Mouse (Mus musculus) liver, embryonic 13.5 days (tissue): ENCODE data around the gene Gfm2. TPM values are rescaled to one million over a fixed set of nuclear protein-coding genes. Genes with fewer than 3 reads are reported as not detected.

Experiments
- ATAC-seq: fragments of 200-750 bp; cut with Nextera tagmentation; 2 replicates; pipeline ENCODE4 v1.8.0; 2017; ENCODE audit warnings: low read depth, mild to moderate bottlenecking, moderate number of reproducible peaks, moderate library complexity
- DNase-seq: peaks from one replicate; pipeline ENCODE4 v3.0.0; 2022
- H3K27ac ChIP-seq: fragments of 300-500 bp; sonication (generic); 2 replicates; pipeline ENCODE4 v1.5.1; 2015; ENCODE audit warnings: moderate library complexity, mild to moderate bottlenecking, inconsistent platforms
- H3K27me3 ChIP-seq: fragments of 300-500 bp; sonication (generic); 2 replicates; pipeline ENCODE4 v1.6.1; 2015; ENCODE audit warnings: mild to moderate bottlenecking, inconsistent platforms
- H3K36me3 ChIP-seq: fragments of 300-500 bp; sonication (generic); 2 replicates; pipeline ENCODE4 v1.6.1; 2015; ENCODE audit warnings: mild to moderate bottlenecking, inconsistent platforms
- H3K4me1 ChIP-seq: fragments of 300-500 bp; sonication (generic); replicated peaks from 2 replicates; pipeline ENCODE4 v1.6.1; 2015; ENCODE audit warnings: inconsistent platforms
- H3K4me2 ChIP-seq: fragments of 300-500 bp; sonication (generic); 2 replicates; pipeline ENCODE4 v1.6.1; 2015; ENCODE audit warnings: inconsistent platforms, mild to moderate bottlenecking, moderate library complexity
- H3K4me3 ChIP-seq: fragments of 300-500 bp; sonication (generic); replicated peaks from 2 replicates; pipeline ENCODE4 v1.5.1; 2015; ENCODE audit warnings: mild to moderate bottlenecking, inconsistent platforms
- H3K9ac ChIP-seq: fragments of 300-500 bp; sonication (generic); 2 replicates; pipeline ENCODE4 v1.6.1; 2015; ENCODE audit warnings: mild to moderate bottlenecking, inconsistent platforms
- H3K9me3 ChIP-seq: fragments of 300-500 bp; sonication (generic); replicated peaks from 2 replicates; pipeline ENCODE4 v1.6.1; 2016; ENCODE audit warnings: inconsistent platforms
- WGBS: fragments of 180-500 bp; shearing (Covaris S2); methylation state at CpG from one replicate; pipeline ENCODE4 v1.1.7; 2015; ENCODE audit not compliant: insufficient replicate concordance; 5-methylcytosine and 5-hydroxymethylcytosine counted together
- polyA plus RNA-seq: library from polyadenylated mRNA; unstranded; fragments of >200 nt; fragmentation: Nextera tagmentation; extraction: Ambion mirVana; gene quantifications from 2 replicates; pipeline ENCODE4 v1.2.1, GENCODE M21; 2015

Gene Gfm2
- polyA plus RNA-seq, 1 experiment from 2014 or later: 21.4 TPM

DNA sequence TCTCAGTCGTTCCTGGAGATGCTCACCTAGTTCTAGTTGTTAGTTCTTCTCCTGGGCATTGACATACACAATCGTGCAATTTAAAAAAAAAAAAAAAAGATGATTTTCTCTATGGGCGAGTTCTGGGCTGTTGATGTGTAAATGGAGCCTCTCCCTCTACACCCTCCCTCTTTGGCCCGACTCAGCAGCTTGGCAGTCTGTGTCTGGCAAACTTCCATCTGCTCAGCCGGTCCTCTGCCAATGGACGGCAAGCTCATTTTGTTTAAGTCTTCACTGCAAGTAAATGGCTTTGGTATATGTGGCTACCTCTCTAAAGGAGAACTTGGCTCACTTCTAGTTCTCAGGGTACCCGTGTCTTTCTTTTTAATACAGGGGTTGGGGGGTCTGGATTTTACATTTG lies 55.7 kb downstream of the Gfm2 start:
- H3K27me3 ChIP-seq: no peaks in the 10 kb centered on the region
- DNase-seq (no peak), ATAC-seq (no peak)
- no peak overlapping the region for H3K4me3 ChIP-seq
- H3K4me2 ChIP-seq: no peak overlapping the region
- H3K9me3 ChIP-seq: no peaks in the 10 kb centered on the region
- peaks cover 14% of the 10 kb centered on the region for H3K4me1 ChIP-seq
- H3K27ac ChIP-seq: no peak overlapping the region
- no peak overlapping the region for H3K9ac ChIP-seq
- no peaks in the 10 kb centered on the region for H3K36me3 ChIP-seq
- 61% methylated on average over 7 of the region's 7 CpGs for WGBS

DNA sequence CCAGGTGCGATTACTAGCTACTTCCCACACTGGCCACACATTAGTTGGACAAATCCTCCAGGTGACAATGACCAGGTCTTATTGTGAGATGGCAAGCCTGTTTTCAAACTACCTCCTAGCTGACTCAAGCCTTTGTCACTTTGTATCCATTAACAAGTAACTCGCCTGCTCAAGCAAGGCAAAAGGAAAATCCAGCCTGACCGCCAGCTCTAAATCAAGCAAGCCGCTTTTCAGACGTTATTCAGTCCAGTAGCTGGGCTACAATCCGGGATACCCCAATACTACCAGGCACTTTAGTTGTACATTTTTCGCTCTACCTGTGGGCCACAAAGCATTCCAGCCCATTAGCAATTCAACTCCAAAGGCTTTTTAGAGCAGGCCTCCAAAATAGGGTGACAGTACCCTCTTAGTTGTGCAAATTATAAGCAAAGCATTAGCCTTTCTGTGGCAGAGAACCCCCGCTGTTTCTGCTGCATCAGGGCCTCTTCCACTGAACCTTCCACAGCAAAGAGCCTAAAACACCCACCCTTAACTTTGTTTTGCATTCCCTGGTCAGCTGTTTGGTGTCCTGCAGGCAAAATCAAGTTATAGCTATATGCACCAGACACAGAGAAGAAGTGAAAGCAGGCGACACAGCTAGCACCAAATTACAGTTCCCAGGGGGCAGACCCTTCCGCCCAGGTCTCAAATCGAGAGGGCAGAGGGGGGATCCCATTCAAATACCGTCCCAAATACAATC lies 58.6 kb downstream of the Gfm2 start:
- DNase-seq (no peak), ATAC-seq (no peak)
- H3K9ac ChIP-seq: no peak overlapping the region
- H3K27ac ChIP-seq: no peak overlapping the region
- no peaks in the 10 kb centered on the region for H3K36me3 ChIP-seq
- no peak overlapping the region for H3K4me2 ChIP-seq
- 75% methylated on average over 12 of the region's 12 CpGs for whole genome bisulfite sequencing
- no peaks in the 10 kb centered on the region for H3K27me3 ChIP-seq
- no peak overlapping the region for H3K4me3 ChIP-seq
- no peaks in the 10 kb centered on the region for H3K9me3 ChIP-seq
- peaks cover 19% of the 10 kb centered on the region for H3K4me1 ChIP-seq

DNA sequence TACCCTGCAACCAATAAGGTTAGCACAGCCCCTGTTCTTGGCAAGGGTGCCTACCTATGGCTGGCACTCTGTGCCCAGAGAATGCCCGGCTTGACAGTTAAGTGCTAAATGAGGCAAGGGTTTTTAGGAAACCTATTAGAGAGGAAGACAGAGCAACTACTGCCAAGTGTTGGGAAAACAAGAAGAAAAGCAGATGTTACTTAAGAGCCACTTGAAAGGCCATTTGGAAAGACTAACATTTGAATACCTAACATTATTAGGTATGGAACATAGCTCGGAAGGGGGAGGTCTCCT lies 59.1 kb downstream of the Gfm2 start:
- Histone ChIP-seq H3K9me3 (no peaks in the 10 kb centered on the region), H3K4me1 (peaks cover 19% of the 10 kb centered on the region), H3K9ac (no peak overlapping the region), H3K27me3 (no peaks in the 10 kb centered on the region), H3K4me3 (no peak overlapping the region), H3K36me3 (no peaks in the 10 kb centered on the region), H3K27ac (no peak overlapping the region), H3K4me2 (no peak overlapping the region; the same call in 1 of the 2 replicates)
- DNase-seq (no peak), ATAC-seq (no peak)
- WGBS: 77% methylated on average over 2 of the region's 2 CpGs

DNA sequence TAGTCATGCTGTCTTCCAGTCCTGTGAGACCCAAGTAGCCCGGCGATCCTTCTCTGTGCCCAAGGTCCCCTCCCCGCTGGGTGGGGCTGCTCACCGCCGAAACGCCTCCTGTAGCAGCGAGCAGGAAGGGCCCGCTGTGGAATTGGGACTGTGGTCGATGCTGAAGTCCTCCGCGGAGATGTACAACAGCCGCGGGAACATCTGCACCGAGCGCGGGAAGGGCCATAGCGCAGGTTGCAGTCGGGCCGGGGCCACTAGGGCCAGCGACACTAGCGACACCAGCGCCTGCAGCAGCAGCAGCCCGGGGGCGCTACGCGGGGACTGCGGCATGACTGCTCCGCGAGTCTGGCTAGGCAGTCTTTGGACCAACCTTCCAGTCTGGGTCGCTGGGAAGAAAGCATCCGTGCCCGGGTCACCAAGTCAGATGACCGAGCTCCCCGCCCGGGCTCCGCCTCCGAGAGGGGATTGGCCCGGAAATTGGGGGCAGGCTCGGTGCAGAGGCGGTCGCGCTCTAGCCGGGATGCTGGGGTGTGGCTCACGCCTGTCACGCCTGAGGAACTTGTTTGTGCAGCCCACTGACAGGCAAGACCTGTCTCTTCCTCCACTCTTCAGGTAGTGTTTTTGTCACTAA lies 60.3 kb downstream of the Gfm2 start, which contains the start of gene Hexb:
Gene Hexb (minus strand): TSS at position 426 of the 631 bp plus-strand sequence.
- peak within 1 kb of the TSS; percentile 77 for H3K9ac ChIP-seq
- peak within 1 kb of the TSS; percentile 95 for H3K4me2 ChIP-seq
- H3K27ac ChIP-seq: peak within 1 kb of the TSS; percentile 70
- DNase-seq: peak; percentile 87
- peak within 1 kb of the TSS; percentile 74 for H3K4me3 ChIP-seq
- no peaks in the 10 kb centered on the region for H3K36me3 ChIP-seq
- under 1% methylated on average over 45 of the region's 45 CpGs for WGBS
- H3K9me3 ChIP-seq: no peaks in the 10 kb centered on the region
- H3K4me1 ChIP-seq: peaks cover 19% of the 10 kb centered on the region
- peak; percentile 97 for ATAC-seq
- H3K27me3 ChIP-seq: no peaks in the 10 kb centered on the region

DNA sequence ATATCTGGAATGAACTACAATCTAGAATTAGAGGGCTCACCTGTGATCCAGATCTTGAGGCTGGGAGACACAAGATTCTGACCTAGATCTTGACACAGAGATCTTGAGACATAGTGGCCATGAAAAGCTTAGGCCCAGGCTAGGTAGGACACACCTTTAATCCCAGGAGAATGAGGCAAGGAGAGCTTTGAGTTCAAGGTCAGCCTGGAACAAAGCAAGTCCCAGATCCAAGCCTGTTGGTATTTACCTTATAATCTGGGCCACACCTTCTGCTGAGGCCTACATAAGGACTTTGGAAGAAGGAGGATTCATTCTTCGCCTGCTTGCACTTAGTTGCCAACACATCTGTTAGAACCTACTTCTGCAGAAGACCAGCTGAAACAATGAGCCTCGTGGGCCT lies 61.4 kb downstream of the Gfm2 start:
- Histone ChIP-seq H3K27ac (no peak overlapping the region), H3K9me3 (no peaks in the 10 kb centered on the region), H3K4me1 (peaks cover 19% of the 10 kb centered on the region), H3K4me2 (no peak overlapping the region), H3K27me3 (no peaks in the 10 kb centered on the region), H3K36me3 (no peaks in the 10 kb centered on the region), H3K4me3 (no peak overlapping the region), H3K9ac (no peak overlapping the region)
- ATAC-seq (no peak), DNase-seq (no peak)
- 57% methylated on average over 2 of the region's 2 CpGs for WGBS

DNA sequence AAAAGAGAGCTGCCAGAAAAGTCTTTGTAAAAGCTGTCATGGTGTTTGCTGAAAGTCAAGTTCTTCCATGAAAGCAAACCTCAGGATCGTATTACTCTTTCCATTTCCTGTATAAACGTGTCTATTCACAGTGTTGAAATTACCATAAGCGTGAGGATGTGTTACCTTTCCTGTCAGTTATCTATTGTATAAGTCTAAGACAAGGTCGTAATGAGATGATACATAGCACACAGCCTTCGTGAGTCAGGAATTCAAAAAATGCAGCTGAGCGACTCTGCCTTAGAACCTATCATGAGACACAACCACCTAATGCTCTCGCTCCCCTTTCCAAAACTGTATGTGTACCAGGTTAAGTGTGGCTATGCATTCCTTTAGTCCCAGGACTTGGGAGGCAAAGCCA lies 63.3 kb downstream of the Gfm2 start:
- Histone ChIP-seq H3K4me1 (peaks cover 31% of the 10 kb centered on the region), H3K9ac (no peak overlapping the region), H3K27me3 (no peaks in the 10 kb centered on the region), H3K27ac (no peak overlapping the region), H3K9me3 (no peaks in the 10 kb centered on the region), H3K36me3 (no peaks in the 10 kb centered on the region), H3K4me3 (no peak overlapping the region), H3K4me2 (no peak overlapping the region)
- WGBS: 62% methylated on average over 7 of the region's 7 CpGs
- ATAC-seq (no peak), DNase-seq (no peak)

DNA sequence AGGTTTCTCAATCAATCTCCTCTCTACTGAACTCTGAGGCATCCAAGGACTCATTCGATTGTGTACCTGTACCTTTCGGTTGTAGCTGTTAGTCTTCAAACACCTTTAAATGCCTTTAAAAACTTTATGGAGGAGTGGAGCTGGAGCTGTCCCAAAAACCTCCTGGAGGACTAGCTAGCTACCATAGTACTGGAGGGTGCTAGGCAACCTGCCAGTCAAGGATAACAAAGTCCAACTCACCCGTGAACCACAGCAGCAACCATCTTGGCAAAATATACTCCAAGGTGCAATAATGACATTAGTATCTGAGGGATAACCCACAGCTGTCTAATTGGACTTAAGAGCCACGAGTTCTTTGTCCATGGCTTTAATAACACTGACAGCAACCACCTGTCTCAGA lies 64.2 kb downstream of the Gfm2 start:
- H3K9me3 ChIP-seq: no peaks in the 10 kb centered on the region
- H3K4me1 ChIP-seq: peaks cover 33% of the 10 kb centered on the region
- DNase-seq: no peak
- no peak for ATAC-seq
- H3K9ac ChIP-seq: no peak overlapping the region
- H3K36me3 ChIP-seq: no peaks in the 10 kb centered on the region
- no peak overlapping the region for H3K4me2 ChIP-seq
- H3K27me3 ChIP-seq: no peaks in the 10 kb centered on the region
- H3K27ac ChIP-seq: no peak overlapping the region
- H3K4me3 ChIP-seq: no peak overlapping the region
- 53% methylated on average over 4 of the region's 4 CpGs for WGBS

DNA sequence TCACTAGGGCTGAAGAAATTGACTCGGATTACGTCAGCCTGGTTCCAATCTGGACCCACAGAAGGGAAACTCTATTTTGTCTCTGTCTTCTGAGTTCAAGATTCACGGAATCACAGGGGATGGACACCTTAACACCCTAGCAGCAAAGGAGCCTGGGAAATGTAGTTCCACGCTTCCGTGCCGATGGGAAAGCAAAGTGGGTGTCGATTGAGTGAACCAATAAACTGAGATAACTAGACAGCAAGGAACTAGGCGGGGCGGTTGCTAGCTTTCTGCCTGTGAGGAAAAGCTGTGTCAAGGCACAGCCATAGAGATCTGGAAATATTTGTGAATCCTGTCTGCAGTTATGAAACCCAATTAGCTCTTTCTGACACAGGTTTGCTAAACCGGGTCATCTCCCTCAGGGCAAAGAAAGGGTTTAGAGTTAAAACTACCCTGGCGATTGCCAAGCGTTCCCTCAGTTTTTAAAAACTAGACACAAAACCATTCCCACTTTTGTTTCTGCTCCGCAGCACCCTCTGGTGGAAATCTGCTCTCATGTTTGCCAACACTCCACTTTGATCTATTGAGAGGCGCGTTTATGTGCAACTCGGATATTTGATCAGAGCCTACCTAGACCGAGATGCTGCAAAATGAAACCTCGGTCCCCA lies 67.4 kb downstream of the Gfm2 start:
- 7% methylated on average over 18 of the region's 18 CpGs for WGBS
- Histone ChIP-seq H3K27ac (peak overlapping the region; percentile 66), H3K9me3 (no peaks in the 10 kb centered on the region), H3K4me2 (peak overlapping the region; percentile 62), H3K36me3 (no peaks in the 10 kb centered on the region), H3K4me1 (peaks cover 16% of the 10 kb centered on the region), H3K4me3 (peak overlapping the region; percentile 40), H3K9ac (peak overlapping the region; percentile 41), H3K27me3 (no peaks in the 10 kb centered on the region)
- DNase-seq (peak; percentile 72), ATAC-seq (peak; percentile 90)

DNA sequence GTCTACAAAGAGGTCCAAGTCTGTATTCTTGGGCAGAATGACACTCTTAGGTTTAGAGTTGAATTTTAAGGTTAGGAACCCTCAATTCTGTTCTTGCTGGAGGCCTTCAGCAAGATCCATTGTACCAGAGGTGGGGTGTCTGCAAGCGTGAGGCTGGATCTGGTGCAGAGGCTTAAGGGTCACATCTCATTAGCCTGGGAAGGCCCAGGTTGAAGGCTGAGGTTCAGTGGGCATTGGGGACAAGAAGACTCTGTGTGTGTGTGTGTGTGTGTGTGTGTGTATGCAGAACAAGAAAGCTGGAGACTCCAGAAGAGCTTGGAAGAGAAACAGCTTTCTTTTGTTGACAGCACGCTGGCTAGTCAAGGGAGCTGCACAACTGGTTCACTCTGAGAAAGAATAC lies 68.3 kb downstream of the Gfm2 start:
- Histone ChIP-seq H3K36me3 (no peaks in the 10 kb centered on the region), H3K27ac (peak overlapping the region; percentile 15; the same call in 1 of the 2 replicates), H3K9ac (no peak overlapping the region), H3K4me2 (peak overlapping the region; percentile 62), H3K27me3 (no peaks in the 10 kb centered on the region), H3K4me1 (peaks cover 16% of the 10 kb centered on the region), H3K9me3 (no peaks in the 10 kb centered on the region), H3K4me3 (no peak overlapping the region)
- DNase-seq: no peak
- no peak for ATAC-seq
- 71% methylated on average over 2 of the region's 2 CpGs for WGBS

DNA sequence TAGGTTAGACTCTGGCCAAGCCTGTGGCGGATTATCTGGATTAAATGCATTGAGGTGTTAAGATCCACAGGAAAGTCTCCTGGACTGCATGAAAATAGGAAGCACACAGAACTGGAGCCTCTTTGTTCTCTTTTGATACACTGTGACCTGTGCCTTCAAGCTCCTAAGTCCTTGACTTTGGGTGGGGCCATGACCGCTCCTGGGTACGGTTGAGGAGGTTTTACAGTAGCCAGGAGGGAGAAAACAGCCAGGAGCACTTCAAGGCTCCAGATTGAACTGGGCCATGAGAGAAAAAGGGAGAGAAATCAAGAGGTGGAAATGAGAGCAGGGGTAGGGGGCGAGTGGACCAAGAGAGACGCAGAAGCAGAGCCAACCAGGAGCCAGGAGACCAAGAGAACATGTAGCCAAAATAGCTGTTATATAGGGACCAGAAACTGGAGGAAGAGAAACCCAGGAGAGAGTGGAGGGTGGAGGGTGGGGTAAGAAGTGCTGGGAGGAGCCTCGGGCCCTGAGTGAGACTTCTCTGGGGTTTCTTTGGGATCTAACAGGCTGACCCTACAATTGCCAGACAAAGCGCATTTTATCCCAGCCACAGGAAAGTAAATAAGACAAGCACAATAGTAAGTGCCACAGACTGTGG lies 69.9 kb downstream of the Gfm2 start:
- H3K9ac ChIP-seq: no peak overlapping the region
- H3K27ac ChIP-seq: no peak overlapping the region
- no peaks in the 10 kb centered on the region for H3K9me3 ChIP-seq
- H3K4me2 ChIP-seq: no peak overlapping the region
- DNase-seq: no peak
- ATAC-seq: no peak
- WGBS: 70% methylated on average over 7 of the region's 7 CpGs
- H3K4me3 ChIP-seq: no peak overlapping the region
- H3K4me1 ChIP-seq: peaks cover 16% of the 10 kb centered on the region
- H3K27me3 ChIP-seq: no peaks in the 10 kb centered on the region
- no peaks in the 10 kb centered on the region for H3K36me3 ChIP-seq

DNA sequence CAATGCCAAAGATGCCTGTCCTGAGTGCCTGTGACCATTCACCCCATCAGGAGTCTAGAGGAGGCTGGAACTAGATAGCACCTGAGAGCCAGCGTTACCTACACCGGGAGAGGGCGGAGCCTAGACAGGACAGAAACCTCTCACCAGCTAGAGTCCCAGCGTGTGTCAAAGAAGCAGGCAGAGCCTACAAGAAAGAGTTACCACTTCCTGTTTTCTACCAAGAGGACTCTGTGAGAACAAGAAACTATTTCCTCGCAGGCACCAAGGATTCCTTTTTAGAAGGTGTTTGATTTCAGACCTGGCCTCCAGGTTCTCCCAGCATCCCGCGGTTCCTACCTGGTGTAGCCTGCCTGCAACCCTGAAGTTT lies 70.4 kb downstream of the Gfm2 start:
- DNase-seq (no peak), ATAC-seq (no peak)
- Histone ChIP-seq H3K36me3 (no peaks in the 10 kb centered on the region), H3K9me3 (no peaks in the 10 kb centered on the region), H3K27ac (no peak overlapping the region), H3K4me3 (no peak overlapping the region), H3K4me2 (no peak overlapping the region), H3K27me3 (no peaks in the 10 kb centered on the region), H3K9ac (no peak overlapping the region), H3K4me1 (peaks cover 16% of the 10 kb centered on the region)
- WGBS: 35% methylated on average over 7 of the region's 7 CpGs
